Mouse (Mus musculus) T-helper 2 cell (primary cell): ENCODE measurements at regions not wholly inside any gene's neighbourhood (a gene's known extent, or its start where the extent isn't known, plus 50 kb on each side); places are given as distances from the start of the nearest gene placed in this dataset.

Source experiments
- in situ Hi-C: fragments of 300-600 bp; cut with MboI, MseI; formaldehyde crosslinking; loops from one replicate; pipeline ENCODE4 v1.15.1; 2025; ENCODE audit warnings: high pct_unique_total_duplicates

DNA sequence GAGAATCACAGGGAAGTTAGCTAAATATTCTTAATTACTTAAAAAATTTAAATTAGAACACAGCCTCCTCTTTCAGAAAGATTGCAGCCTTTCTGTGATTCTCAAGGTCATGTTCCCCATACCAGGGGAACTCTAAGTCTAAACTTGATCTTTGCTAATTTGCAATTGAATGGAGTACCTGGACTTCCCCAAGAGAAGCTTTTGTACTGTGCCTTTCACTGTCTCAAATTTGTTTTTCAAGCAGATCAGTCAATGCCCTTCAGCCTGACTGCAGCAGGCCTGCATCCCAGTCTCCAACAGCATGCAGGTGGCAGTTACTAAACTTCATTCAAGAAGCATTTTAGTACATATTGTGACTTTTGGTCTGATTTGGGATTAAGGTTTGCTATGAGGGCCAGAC, 611.8 kb downstream of the Snca start:
- in situ Hi-C loops, result no loop called here

DNA sequence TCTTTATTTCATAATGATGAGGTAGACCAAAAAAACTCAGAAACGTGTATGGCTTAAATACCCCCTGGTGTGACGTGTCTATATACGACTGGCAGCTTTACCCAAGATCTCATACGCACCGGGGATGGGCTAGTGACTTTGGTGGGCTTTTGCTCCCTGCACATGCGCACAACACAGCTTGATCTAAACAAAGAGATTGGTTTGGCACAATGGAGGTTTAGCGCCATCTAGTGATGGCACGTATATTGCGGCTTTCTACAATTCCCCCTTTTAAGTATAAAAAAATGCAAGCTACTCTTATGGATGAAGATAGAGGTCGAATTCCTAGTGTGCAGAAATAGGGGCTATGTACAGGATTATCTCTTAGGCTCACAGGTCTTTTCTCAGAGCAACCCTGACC, 628.1 kb downstream of the Snca start:
- in situ Hi-C loops, result loop anchor here (10.0 kb wide), 1 partner anchor 707 kb away; no protein-coding TSS in a partner anchor
